9 mouse cellular contexts compared by ENCODE assay signal in the genomic region with DNA sequence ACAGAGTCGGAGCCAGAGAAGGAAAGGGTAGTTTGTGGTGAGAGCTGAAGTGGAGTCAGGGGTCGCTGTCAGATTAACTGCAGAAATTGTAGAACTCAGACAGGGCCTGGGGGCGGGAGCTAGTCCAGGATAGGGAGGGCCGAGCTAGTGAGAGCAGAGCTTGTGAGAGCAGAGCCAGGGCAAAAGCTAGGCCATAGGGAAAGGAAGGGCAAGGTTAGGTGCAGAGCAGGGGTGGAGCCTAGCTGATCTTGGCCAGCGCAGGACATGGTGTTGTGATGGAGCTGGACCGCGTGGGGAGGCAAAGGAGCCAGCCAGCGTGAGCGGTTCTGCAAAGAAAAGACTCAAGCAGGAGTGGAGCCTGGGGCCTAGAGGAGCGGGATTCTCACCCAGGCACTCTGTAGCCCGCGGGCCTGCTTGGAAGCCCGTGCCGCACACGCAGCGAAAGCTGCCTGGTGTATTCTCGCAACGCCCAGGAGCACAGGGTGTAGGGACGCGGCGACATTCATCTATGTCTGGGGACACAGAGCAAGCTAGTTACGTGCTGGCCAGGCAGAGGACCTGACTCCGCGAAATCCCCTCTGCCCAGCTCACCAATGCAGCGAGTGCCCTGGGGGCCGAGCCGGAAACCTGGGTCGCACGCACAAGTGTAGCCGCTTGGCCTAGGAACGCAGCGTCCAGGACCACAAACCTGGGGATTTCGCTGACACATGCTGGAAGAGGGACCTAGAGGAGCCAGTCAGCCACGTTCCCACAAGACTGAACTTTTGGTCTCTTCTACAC. TPM values are rescaled to one million over a fixed set of nuclear protein-coding genes. Genes with fewer than 3 reads are reported as not detected.
DNase-seq lines count a peak whose midpoint lies in the region; ATAC-seq lines count a peak whose summit lies in the region.
"Had no signal": no experiment of that assay in that cellular context is flagged by ENCODE, and none has a peak within 500 bp of the region (broad histone marks: within the 10 kb centered on the region; RNA-seq: fewer than 3 reads in every experiment).

No protein-coding gene starts in this region.

- no peaks in the 10 kb centered on the region; the same call in 1 of the 2 replicates for H3K36me3 ChIP-seq in heart, embryonic 16.5 days (ENCODE audit: control insufficient read depth, insufficient read depth)
- H3K36me3 ChIP-seq in midbrain, embryonic 13.5 days, result no peaks in the 10 kb centered on the region

- H3K27me3 ChIP-seq in heart, embryonic 16.5 days (ENCODE audit: control insufficient read depth, insufficient read depth, low read length), result peaks cover 74% of the 10 kb centered on the region
- H3K27me3 ChIP-seq in midbrain, embryonic 13.5 days, result peaks cover 85% of the 10 kb centered on the region

- H3K9ac ChIP-seq in heart, embryonic 16.5 days (ENCODE audit: low read length), result no peak overlapping the region
- no peak overlapping the region for H3K9ac ChIP-seq in midbrain, embryonic 13.5 days (replicated peaks)

- intact Hi-C loops in left cerebral cortex, postnatal 10 days (cut with DNase I), result no loop called here

- no peaks in the 10 kb centered on the region for H3K9me3 ChIP-seq in heart, embryonic 16.5 days (replicated peaks; ENCODE audit: control insufficient read depth, low read length)
- no peaks in the 10 kb centered on the region for H3K9me3 ChIP-seq in midbrain, embryonic 13.5 days

- no peak overlapping the region for H3K27ac ChIP-seq in heart, embryonic 16.5 days (ENCODE audit: low read length)
- H3K27ac ChIP-seq in midbrain, embryonic 13.5 days, result no peak overlapping the region

- 42% methylated on average over 34 of the region's 34 CpGs for WGBS in heart, embryonic 16.5 days
- WGBS in midbrain, embryonic 13.5 days, result 29% methylated on average over 34 of the region's 34 CpGs

- peak overlapping the region; percentile 49 for H3K4me2 ChIP-seq in heart, embryonic 16.5 days (ENCODE audit: low read depth, low read length)
- peak overlapping the region; percentile 49 for H3K4me2 ChIP-seq in midbrain, embryonic 13.5 days (replicated peaks)

- peak overlapping the region; percentile 30 for H3K4me3 ChIP-seq in heart, embryonic 16.5 days (ENCODE audit: low read length)
- peak overlapping the region; percentile 27 for H3K4me3 ChIP-seq in midbrain, embryonic 13.5 days (replicated peaks)

- peak; percentile 14 for DNase-seq in adipocyte (ENCODE audit: low spot score)
- peak; percentile 54 to 59 for DNase-seq in cerebellum, postnatal 36 days
- peak; percentile 67 for DNase-seq in kidney, postnatal 14 days
- no peak for DNase-seq in layer of hippocampus, postnatal 10 days (ENCODE audit: low spot score in 2 of 2)
- DNase-seq in left cerebral cortex, postnatal 10 days (ENCODE audit: extremely low spot score in 1 of 2, low spot score in 2 of 2), result no peak

- no peak for ATAC-seq in heart, embryonic 16.5 days (replicated peaks; ENCODE audit: extremely low read depth, insufficient read depth, low FRiP score)
- no peak for ATAC-seq in midbrain, embryonic 13.5 days
- no peak for ATAC-seq in activated CD4-positive, CD25-positive, alpha-beta regulatory T cell, adult 4 months

- peaks cover 24% of the 10 kb centered on the region for H3K4me1 ChIP-seq in heart, embryonic 16.5 days (ENCODE audit: control insufficient read depth, insufficient read depth, low read length)
- H3K4me1 ChIP-seq in midbrain, embryonic 13.5 days (replicated peaks), result peaks cover 34% of the 10 kb centered on the region

RNA-seq across cellular contexts. Expression of gene Ltbp4, which starts 11.2 kb away (rescaled TPM):
- 63.5 and 86.0 TPM in 2 replicates for polyA plus RNA-seq in heart, embryonic 16.5 days (2015; fragmentation: Nextera tagmentation; extraction: Ambion mirVana)
- 8.0 and 9.1 TPM in 2 replicates for polyA plus RNA-seq in midbrain, embryonic 13.5 days (2015; fragmentation: Nextera tagmentation; extraction: Ambion mirVana)
- 10 to 100 TPM; 49.9 to 59.2 TPM for total RNA-seq in layer of hippocampus, postnatal 10 days (2021)
- total RNA-seq in left cerebral cortex, postnatal 10 days (2021), result 10 to 100 TPM; 52.3 to 57.5 TPM
- polyA plus RNA-seq in activated CD4-positive, CD25-positive, alpha-beta regulatory T cell, adult 4 months (2017; shearing (Covaris generic)), result 1 to 10 TPM in 1 of 2 experiments, under 1 TPM in 1; 0.94 to 1.3 TPM
- total RNA-seq: neutrophil, adult 5-6 weeks had no signal

RNA-seq across cellular contexts. Expression of gene Shkbp1, which starts 29.5 kb away (rescaled TPM):
- 22.3 and 24.1 TPM in 2 replicates for polyA plus RNA-seq in heart, embryonic 16.5 days (2015; fragmentation: Nextera tagmentation; extraction: Ambion mirVana)
- polyA plus RNA-seq in midbrain, embryonic 13.5 days (2015; fragmentation: Nextera tagmentation; extraction: Ambion mirVana), result 67.2 and 84.3 TPM in 2 replicates
- 10 to 100 TPM; 24.9 to 29.9 TPM for total RNA-seq in layer of hippocampus, postnatal 10 days (2021)
- total RNA-seq in left cerebral cortex, postnatal 10 days (2021), result 10 to 100 TPM; 24.7 to 27.9 TPM
- 10 to 100 TPM; 48.9 to 66.0 TPM for polyA plus RNA-seq in activated CD4-positive, CD25-positive, alpha-beta regulatory T cell, adult 4 months (2017; shearing (Covaris generic))

RNA-seq across cellular contexts. Expression of gene Gm20479, which starts 30.9 kb away (rescaled TPM):
- 0.46 TPM in 1 of 2 replicates, not detected in the other for polyA plus RNA-seq in heart, embryonic 16.5 days (2015; fragmentation: Nextera tagmentation; extraction: Ambion mirVana)
- polyA plus RNA-seq in midbrain, embryonic 13.5 days (2015; fragmentation: Nextera tagmentation; extraction: Ambion mirVana), result 0.53 TPM in 1 of 2 replicates, not detected in the other
- total RNA-seq in layer of hippocampus, postnatal 10 days (2021), result not detected
- not detected for total RNA-seq in left cerebral cortex, postnatal 10 days (2021)
- 1 to 10 TPM; 1.4 to 3.3 TPM for polyA plus RNA-seq in activated CD4-positive, CD25-positive, alpha-beta regulatory T cell, adult 4 months (2017; shearing (Covaris generic))
- total RNA-seq: neutrophil, adult 5-6 weeks had no signal

Comparison
In these comparisons a context has a peak if more than half of its experiments do, and no peak if none do; other contexts are left out.
1. DNase-seq: peak in adipocyte (single experiment), cerebellum, postnatal 36 days (2 of 2) and kidney, postnatal 14 days (single experiment); none in layer of hippocampus, postnatal 10 days (0 of 2) and left cerebral cortex, postnatal 10 days (0 of 2).